Mouse (Mus musculus): Measurements from ENCODE around the gene Tefm. TPM values are rescaled to one million over a fixed set of nuclear protein-coding genes. Genes with fewer than 3 reads are reported as not detected.
A peak's percentile ranks its signal among the peaks of the same experiment; 100 is the strongest.

The Tefm gene
- polyA plus RNA-seq, 1 experiment from 2014 or later: 24.4 TPM

DNA sequence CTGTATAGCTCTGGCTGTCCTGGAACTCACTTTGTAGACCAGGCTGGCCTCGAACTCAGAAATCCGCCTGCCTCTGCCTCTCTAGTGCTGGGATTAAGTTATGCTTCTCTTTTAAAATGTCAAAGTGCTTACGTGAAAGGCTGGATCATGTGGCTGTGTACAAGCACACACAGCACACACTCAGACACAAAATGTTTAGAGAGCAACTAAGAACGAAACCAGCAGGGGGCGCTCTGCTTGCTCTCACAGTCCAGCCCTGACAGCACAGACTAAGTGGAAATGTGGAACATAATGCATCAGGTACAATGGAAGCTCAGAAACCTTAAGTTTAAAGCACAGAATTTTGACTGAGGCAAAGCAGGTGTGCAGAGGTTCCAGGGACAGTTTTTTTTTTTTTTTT lies 55.1 kb downstream of the Tefm start:
- Histone ChIP-seq H3K4me3 (no peak overlapping the region), H3K36me3 (no peaks in the 10 kb centered on the region), H3K9me3 (no peaks in the 10 kb centered on the region), H3K4me1 (replicated peaks) (peaks cover 11% of the 10 kb centered on the region), H3K9ac (no peak overlapping the region), H3K4me2 (no peak overlapping the region), H3K27ac (replicated peaks) (no peak overlapping the region), H3K27me3 (no peaks in the 10 kb centered on the region)
- ATAC-seq (ENCODE audit: low FRiP score, low read depth): peak; percentile 71; the same call in 1 of the 2 replicates
- WGBS: 10% methylated on average over 5 of the region's 5 CpGs

Other genes with a start within 250 kb of the Tefm start
- 37.0 and 37.1 TPM in 2 replicates for gene Utp6, start 179.8 kb downstream of the Tefm start, polyA plus RNA-seq (2015; fragmentation: Nextera tagmentation; extraction: Ambion mirVana)
- 10.5 and 14.4 TPM in 2 replicates for gene Suz12, start 149.1 kb downstream of the Tefm start, polyA plus RNA-seq (2015; fragmentation: Nextera tagmentation; extraction: Ambion mirVana)
- 12.3 and 13.3 TPM in 2 replicates for gene Crlf3, start 61.2 kb downstream of the Tefm start, polyA plus RNA-seq (2015; fragmentation: Nextera tagmentation; extraction: Ambion mirVana)
- 4.6 and 4.9 TPM in 2 replicates for gene Atad5, start 52.8 kb downstream of the Tefm start, polyA plus RNA-seq (2015; fragmentation: Nextera tagmentation; extraction: Ambion mirVana)
- 4.1 TPM in 2 replicates for gene Adap2, start 11.9 kb upstream of the Tefm start, polyA plus RNA-seq (2015; fragmentation: Nextera tagmentation; extraction: Ambion mirVana)
- gene Rnf135, start 41.7 kb upstream of the Tefm start, polyA plus RNA-seq (2015; fragmentation: Nextera tagmentation; extraction: Ambion mirVana): 3.3 and 3.9 TPM in 2 replicates
- 67.4 and 72.7 TPM in 2 replicates for gene Rhot1, start 66.8 kb upstream of the Tefm start, polyA plus RNA-seq (2015; fragmentation: Nextera tagmentation; extraction: Ambion mirVana)
- gene Rhbdl3, start 158.7 kb upstream of the Tefm start, polyA plus RNA-seq (2015; fragmentation: Nextera tagmentation; extraction: Ambion mirVana): 6.9 and 8.1 TPM in 2 replicates
- 34.2 and 39.0 TPM in 2 replicates for gene 5730455P16Rik, start 235.9 kb upstream of the Tefm start, polyA plus RNA-seq (2015; fragmentation: Nextera tagmentation; extraction: Ambion mirVana)
- 164 and 175 TPM in 2 replicates for gene Zfp207, start 241.1 kb upstream of the Tefm start, polyA plus RNA-seq (2015; fragmentation: Nextera tagmentation; extraction: Ambion mirVana)

Measured in hindbrain, embryonic 15.5 days (tissue).